Mouse (Mus musculus): ENCODE results near the gene Dimt1.
"Not testable (repeated sequence)": the region's sequence is repeated elsewhere in the genome, so short reads cannot be mapped to it uniquely, and the experiment has no call there.

The Dimt1 gene

DNA sequence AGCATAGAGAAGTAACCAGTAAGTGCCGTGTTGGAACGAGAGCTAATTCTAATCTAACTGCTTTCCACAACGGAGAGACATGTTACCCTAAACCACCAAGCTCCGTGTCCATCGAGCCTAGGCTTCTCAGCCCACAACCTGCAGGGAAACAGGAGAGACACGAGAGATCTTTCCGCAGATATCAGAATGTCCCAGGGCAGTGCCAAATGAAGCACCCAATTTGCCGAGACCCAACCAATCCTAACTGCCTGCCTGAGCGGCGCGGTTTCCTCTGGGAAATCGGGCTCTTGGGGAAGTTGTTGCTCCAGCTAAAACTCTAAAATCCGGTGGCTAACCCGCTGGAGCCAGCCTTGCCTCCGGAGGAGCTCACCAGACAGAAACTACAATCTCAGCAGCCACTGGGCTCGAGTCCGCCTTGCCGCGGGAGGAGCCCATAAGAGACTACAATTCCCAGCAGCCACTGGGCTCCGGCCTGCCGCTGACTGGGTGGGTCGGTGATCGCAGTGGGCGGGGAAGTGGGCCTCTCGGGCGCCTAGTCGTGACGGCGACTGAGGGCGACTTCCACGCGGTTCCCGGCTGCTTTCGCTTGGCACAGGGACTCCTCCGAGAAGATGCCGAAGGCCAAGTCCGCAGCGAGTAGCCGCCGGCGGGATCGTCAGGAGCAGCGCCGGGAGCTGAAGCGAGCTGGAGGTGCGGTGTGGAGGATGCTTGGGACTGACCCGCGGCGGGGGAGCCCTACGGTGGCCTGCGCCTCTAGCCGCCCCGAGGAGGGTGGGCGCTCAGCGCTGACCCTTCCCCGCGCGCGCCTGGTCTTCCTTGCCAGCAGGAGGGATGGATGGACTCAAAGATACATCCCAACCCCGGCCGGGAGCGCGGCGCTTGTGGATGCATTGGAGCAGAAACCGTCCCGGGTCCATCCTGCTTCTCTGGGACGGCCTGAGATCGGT is at the start of gene Dimt1:
TSS of gene Dimt1 (plus strand) at position 534 of the 947 bp plus-strand sequence.
- peak; percentile 95 for DNase-seq (ENCODE audit: extremely low read depth, insufficient read length, low spot score)

DNA sequence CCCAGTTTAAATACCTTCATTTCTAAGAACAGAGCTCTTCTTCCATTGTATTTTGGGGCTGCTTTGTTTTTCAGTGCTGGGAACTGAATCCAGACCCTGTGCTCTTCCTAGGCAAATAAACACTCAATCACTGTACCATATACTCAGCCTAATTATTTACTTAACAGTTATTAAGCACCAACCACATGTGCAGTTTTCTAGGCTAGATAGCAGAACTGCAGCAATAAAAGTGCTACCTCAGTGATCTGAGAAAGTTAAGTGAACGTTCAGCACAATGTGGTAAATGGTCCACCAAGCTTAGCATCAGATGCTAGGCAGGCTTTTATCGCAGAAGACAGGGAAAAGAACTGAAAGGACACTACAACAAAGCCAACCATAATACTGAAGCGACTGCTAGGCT is 42.3 kb upstream of the Dimt1 start:
- no peak for DNase-seq (ENCODE audit: extremely low read depth, insufficient read length, low spot score)

DNA sequence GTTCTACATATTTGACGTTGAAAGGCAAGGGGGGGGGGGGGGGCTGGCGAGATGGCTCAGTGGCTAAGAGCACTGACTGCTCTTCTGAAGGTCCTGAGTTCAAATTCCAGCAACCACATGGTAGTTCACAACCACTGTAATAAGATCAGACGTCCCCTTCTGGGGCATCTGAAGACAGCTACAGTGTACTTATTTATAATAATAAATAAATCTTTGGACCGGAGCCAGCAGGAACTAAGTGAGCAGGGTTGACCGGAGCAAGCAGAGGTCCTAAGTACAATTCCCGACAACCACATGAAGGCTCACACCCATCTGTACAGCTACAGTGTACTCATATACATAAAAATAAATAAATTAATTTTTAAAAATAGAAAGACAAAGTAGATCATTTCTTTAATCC is 41.8 kb upstream of the Dimt1 start:
- DNase-seq (ENCODE audit: extremely low read depth, insufficient read length, low spot score) = not testable (repeated sequence)

DNA sequence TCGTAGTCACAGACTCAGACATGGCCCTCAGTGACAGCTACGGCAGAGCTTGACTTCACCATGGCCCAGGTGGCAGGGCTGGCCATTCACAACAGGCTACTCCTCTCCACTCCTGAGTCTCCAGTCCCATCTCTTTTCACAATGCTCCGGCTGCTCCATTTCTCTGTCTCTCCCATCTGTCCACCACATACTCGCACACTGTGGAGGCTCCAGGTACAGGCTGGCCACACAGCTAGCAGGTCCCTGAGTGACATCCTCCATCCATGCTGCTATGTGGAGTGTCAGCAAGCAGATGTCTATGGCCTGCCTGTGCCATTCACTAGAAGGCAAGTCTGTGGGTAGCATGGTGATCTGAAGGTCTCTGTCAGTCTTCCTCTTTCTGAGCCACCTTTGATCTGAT is 39.7 kb upstream of the Dimt1 start:
- no peak for DNase-seq (ENCODE audit: extremely low read depth, insufficient read length, low spot score)

DNA sequence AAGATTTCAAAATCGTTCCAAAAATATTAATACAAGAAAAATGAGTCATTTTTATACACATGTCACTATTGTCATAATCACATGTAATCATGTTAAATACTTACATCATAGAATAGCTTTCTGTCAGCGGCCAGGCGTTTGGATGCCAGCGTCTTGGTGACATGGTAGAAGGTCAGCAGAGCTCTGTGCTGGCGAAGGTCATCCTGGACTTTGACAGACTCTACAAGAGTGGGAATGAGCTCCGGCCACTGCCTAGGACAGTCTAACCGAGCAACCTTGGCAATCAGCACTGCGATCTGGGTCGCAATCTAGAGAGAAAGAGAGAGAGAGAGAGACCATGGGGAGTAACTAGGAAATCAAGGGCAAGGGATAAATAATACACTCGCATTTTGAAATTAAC is 36.8 kb upstream of the Dimt1 start:
- no peak for DNase-seq (ENCODE audit: extremely low read depth, insufficient read length, low spot score)

DNA sequence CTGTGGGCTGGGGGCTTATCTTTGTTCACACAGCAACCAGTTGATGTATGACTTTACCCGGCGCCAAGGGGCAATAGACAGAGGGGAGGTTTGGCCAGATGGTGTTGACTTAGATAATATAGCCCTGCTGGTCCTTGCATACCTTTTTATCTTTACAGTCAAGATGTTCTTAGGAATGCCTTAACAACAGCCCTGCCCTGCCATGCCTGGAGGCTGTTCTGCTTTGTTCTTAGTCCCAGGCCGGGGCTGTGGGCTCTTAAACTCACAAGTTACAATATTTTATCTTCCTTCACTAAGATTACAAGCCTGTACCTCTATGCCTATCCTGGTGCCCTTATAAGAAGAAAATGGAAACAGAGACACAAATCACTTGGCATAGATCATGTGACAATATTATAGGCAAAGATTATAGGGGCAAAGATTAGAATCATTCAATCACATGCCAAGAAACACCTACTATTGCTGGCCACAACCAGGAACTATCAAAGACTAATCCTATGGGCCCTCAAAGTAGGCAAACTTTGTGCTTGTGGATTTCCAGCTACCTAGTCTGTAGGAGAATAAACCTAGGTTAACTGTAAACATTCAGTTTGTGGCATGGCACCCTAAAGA is 33.7 kb upstream of the Dimt1 start:
- no peak for DNase-seq (ENCODE audit: extremely low read depth, insufficient read length, low spot score)

DNA sequence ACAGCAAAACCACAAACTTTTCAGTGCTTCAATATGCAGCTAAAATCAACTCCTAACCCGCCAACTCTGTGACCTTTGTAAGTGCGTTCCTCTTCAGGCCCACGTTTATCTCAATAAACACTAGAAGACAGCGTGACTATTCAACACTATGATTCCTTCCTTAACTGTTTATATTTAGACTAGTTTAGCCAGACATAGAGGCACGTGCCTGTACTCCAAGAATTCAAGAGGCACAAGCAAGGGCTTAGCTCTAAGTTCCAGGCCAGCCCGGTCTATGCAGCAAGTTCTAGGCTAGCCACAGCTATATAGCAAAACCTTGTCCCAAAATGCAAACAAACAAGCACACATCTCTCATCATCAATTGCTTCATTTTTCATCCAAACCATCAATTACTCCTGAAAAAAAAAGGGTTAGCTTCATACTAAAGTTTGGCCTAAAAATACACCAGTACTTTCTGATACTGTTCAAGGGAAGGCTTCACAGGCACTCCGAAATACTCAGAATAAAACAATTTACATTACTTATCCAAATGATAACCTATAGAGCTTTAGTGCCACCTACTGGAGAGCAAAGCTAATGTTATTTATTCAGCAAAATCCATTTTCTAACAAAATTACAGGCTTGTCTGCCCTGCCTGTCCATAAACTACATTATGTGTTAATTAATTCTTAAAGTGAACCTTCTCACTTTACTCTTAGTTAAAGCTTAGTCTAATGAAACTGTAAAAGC is 28.4 kb upstream of the Dimt1 start:
- DNase-seq (ENCODE audit: extremely low read depth, insufficient read length, low spot score) = no peak

DNA sequence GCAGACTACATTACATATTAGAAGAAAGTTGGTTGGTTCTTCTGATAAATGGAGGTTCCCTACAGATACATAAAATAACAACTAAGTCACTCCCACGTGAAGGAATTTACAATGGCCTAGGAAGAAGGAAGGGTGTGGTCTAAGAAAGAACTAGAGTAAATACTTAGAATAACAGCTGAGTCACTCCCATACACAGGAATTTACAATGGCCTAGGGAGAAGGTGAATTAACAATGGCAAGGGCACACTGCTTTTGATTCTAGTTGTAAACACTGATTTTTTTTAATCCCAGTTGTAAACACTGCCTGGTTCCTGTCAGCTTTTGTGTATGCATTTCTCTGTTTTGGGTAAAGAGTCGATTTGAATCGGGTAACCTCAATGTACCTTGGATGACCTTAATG is 21.0 kb upstream of the Dimt1 start:
- DNase-seq (ENCODE audit: extremely low read depth, insufficient read length, low spot score) = not testable (repeated sequence)

DNA sequence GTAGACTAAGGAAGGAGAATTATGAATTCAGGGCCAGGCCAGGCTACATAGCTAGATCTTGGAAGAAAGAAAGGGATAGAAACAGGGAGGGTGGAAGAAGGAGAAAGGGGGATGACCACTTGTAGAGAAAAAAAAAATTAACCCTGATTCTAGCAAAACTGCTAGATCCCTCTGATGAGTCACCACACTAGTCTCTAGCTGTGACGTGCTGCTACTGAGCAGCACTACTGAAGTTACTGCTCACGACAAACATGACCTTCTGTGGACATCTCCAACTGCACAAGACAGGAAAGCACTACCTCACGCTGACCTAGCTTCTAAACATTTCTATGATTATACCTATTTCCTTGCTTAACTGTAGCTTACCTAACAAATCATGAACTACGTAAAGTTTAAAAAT is 18.6 kb upstream of the Dimt1 start:
- no peak for DNase-seq (ENCODE audit: extremely low read depth, insufficient read length, low spot score)

DNA sequence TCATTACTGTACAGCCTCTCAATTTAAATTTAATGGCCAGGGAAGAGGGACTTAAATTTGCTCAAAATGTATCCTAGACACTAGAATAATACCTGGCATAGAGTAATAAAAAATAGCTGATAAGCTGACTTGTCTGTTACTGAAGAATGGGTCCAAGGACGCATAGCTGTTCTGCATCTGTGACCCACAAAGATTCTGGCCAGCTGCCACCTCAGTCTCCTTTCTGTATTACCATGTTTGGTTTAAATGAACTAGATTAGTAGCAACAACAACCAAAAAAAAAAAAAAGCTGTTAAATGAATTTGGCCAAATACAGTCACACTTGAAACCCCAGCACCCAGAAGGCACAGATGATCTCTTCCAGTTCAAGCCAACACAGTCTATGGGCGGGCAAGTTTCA is 17.7 kb upstream of the Dimt1 start:
- DNase-seq (ENCODE audit: extremely low read depth, insufficient read length, low spot score) = no peak

DNA sequence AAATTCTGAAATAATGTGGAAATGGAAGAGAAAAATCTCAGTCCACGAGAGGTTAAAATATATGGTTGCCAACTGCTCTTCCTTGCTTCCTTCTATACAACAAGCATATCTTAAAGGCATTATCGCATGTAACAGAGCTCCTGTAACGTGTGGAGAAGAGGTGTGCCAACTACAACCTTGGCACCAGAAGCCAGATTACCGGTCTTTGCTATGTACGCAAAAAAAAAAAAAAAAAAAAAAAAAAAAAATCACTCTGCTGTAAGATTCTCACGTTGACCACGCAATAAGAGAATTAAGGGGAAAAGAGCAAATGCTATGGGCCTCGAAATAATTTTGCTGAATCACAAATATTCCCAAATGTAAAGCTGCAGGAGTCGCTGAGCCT is 11.1 kb upstream of the Dimt1 start:
- DNase-seq (ENCODE audit: extremely low read depth, insufficient read length, low spot score) = no peak

DNA sequence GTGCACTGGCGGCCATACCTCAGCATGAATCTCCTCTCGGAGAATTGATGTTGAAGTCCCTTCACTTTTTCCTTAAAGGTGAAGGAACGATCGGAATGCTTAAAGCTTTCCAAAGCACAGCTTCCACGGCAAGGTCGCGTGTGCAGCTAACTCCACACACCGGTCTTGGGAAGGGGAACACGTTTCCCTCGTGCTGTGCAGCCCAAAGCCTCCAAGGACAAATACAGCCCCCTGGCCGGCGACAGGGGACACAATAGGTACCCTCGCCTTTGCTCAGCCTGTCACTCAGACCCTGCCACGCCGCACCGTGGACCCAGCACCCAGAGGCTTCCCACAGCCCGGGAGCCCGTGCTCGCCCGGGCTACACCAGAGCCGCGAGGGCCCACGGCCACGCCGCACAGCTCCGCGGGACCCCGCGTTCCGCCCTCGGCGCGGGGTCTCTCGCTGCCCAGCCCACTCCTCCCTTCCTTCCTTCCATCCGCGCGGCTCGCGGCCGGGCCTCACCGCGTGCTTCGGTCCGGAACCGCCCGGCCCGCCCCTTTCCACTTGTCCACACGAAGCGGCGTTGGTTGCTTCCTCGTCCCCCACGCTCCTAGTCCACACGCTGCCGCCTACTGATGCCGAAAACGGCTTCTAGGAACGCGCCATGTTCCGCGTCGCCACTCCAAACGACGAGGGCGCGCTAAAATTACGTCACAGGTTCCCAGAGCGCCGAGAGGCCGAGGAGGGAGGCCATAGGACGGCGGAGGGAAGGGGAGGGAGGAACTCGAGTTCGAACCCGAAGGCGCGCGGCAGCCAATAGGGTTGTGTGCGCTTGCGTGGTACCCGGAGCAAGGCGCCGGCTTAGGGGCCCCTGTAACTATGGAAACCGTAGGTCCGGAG is 10.4 kb upstream of the Dimt1 start, which contains the start of gene Ipo11:
TSS of gene Ipo11 (minus strand) at position 703 of the 882 bp plus-strand sequence.
- peak; percentile 85 for DNase-seq (ENCODE audit: extremely low read depth, insufficient read length, low spot score)

DNA sequence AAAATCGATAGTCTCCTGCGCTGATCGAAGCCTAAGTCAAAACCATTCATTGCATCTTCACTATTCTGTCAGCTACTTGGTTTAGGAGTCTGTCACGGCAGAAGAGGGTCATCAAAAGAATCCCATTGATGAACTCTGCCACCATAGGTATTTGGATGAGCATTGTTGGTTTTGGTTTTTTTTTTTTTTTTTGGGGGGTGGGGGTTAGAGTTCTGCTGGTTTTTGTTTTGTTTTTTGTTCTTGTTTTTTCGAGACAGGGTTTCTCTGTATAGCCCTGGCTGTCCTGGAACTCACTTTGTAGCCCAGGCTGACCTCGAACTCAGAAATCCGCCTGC is 9.8 kb upstream of the Dimt1 start:
- no peak for DNase-seq (ENCODE audit: extremely low read depth, insufficient read length, low spot score)

DNA sequence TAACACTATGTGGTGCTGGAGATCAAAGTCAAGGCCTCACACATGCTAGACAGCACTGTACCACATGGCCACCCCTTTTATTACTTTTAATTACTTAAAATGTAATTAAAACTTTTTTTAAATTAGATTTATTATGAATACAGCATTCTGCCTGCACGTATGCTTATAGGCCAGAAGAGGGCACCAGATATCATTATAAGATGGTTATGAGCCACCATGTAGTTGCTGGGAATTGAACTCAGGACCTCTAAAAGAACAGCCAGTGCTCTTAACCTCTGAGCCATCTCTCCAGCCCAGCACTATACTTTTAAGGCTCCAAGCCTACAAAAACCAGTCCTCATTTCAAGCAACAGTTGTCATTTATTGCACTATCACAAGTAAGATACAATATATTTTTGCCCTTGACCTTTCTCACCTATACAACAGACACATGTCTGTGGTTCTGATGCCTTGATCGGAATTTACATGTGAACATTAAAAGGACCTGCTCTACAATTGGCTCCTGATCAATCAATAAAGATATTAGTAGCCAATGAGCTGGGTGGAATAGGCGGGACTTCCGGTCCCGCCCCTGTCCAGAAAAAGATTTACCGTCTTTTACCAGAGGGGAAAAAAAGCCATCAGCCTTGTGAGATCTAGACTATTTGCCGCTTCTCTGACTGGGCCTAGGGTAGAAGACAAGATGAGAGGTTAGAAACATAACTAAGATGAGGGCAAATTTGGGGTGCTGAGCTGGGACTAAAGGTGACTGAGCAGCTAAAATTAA is 5.5 kb upstream of the Dimt1 start:
- no peak for DNase-seq (ENCODE audit: extremely low read depth, insufficient read length, low spot score)

DNA sequence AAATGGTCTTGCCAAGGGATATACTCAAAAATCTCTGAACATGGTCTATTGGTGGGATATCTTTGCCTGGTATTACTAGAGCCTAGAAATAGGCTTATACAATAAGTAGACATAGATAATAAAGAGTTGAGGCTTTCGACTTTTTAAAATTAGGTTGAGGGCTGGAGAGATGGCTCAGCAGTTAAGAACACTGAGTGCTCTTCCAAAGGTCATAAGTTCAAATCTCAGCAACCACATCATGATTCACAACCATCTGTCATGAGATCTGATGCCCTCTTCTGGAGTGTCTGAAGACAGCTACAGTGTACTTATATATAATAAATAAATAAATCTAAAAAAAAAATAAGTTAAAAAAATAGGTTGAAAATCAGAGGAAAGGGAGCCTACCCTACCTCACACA is 4.2 kb upstream of the Dimt1 start:
- no peak for DNase-seq (ENCODE audit: extremely low read depth, insufficient read length, low spot score)

DNA sequence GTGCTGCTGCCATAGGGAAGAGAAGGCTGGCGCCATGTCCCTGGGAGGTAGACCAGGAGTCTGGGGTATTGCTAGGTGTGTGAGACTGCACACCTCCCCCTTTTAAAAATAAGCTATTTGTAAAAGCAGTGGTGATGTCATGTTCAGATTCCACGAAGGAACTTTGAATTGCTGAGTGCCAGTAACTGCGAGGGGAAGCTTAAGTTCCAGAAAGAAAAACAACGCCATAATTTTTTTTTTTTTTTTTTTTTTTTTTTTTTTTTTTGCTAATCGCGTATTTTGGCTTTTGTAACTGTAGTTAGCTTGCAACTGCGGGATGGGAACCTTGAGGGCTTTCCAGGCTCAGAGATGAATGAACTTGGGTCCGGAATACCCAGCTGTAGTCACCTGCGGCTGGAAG is 1.4 kb upstream of the Dimt1 start:
- DNase-seq (ENCODE audit: extremely low read depth, insufficient read length, low spot score) = no peak

DNA sequence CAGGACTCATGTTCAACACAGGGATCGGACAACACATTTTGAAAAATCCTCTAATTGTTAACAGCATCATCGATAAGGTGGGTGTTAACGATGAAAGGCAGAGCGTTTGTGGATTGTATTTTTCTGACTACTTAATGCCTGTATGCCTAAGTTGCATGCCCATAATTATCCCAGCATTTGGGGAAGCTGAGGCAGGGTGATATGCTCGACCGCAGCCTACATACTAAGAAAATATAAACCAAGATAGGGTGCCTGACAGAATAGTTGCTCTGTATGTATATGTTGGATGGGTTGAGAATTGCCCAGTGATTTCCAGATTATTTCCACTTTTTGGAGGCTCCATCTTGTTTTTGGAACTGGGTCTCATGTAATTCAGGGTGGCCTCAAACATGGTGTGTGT is 656 bp downstream of the Dimt1 start:
- DNase-seq (ENCODE audit: extremely low read depth, insufficient read length, low spot score) = no peak

DNA sequence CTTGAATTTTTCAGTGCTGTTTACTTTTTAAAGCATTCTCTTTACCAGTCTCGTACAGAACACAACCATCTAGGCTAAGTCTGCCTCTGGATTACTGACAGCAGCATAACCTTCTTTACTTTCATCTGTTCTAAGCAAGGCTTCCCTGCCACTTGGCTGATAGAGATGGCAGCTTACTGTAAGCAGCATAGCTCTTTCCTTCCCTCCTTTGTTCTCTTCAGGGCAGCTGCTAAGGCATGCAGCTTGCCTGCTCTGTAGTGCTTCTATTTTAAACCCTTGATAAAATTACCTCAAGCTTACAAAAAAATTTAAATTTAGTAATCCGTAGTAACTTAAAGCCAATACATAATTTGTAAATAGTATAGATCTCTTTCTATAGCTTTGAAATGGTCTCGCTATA is 8.0 kb downstream of the Dimt1 start:
- DNase-seq (ENCODE audit: extremely low read depth, insufficient read length, low spot score) = no peak

DNA sequence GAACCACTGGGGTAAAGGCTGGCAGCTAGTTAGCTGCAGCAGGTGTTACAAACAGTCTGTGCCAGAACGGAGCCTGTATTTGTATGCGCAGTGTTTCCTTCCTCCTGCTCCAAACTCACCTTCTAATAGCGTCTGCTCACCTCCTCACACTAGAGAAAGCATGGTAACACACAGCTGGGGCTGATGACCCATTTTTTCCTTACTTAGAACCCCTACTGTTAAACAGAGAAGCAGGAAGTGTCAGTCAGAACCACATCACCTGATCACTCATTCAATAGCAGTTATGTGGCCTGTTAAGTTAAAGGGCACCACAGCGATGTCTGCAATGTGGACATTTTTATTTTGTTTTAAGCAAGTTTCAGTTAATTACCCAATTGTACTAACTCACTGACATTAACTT is 10.6 kb downstream of the Dimt1 start:
- DNase-seq (ENCODE audit: extremely low read depth, insufficient read length, low spot score) = no peak

DNA sequence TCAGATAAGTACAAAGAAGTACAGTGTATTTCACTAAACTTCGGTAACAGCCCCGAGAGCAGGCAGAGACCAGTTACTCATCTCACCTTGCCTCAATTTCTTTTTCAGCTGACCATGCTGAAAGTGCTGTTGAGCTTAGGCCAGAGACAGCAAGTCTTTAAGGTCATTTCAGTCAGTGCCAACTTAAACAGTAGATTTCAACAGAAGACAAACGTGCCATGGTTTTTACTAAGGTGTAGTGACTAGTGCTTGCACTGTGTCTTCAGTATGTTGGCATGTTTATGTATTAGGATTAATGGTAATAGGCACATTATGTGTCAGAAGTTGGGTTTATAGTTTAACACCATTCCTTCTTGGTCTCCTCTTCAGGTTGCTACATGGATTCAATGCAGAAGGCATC is 11.4 kb downstream of the Dimt1 start:
- no peak for DNase-seq (ENCODE audit: extremely low read depth, insufficient read length, low spot score)

Data from 3134 (cell line).